Mouse (Mus musculus): Measurements from ENCODE around the gene Ccr10.

- no peak for TF ChIP-seq GATA1 (IDR thresholded peaks at IDR 0.05; ENCODE audit: low read length)
- no peak for TF ChIP-seq TAL1 (IDR thresholded peaks at IDR 0.05; ENCODE audit: low read length)
Measured at GRCm38 (mm10) chr11:101137000-101137399, 38.2 kb downstream of the Ccr10 start.

Data from erythroblast, embryonic 14.5 days (primary cell).